Mouse (Mus musculus) stomach, postnatal 0 days (tissue): ENCODE measurements at regions not wholly inside any gene's neighbourhood (a gene's known extent, or its start where the extent isn't known, plus 50 kb on each side); places are given as distances from the start of the nearest gene placed in this dataset.
A peak's percentile ranks its signal among the peaks of the same experiment; 100 is the strongest.

Experiments
- ATAC-seq: fragments of 200-750 bp; cut with Nextera tagmentation; 2 replicates; pipeline ENCODE4 v1.8.0; 2017; ENCODE audit not compliant: low FRiP score, low TSS enrichment
- DNase-seq: peaks from one replicate; pipeline ENCODE4 v3.0.0-alpha.2; 2016; ENCODE audit warnings: low spot score
- H3K27ac ChIP-seq: fragments of 300-500 bp; sonication (generic); replicated peaks from 2 replicates; pipeline ENCODE4 v1.5.1; 2014; ENCODE audit warnings: mild to moderate bottlenecking, control low read depth
- H3K27me3 ChIP-seq: fragments of 300-500 bp; sonication (generic); 2 replicates; pipeline ENCODE4 v1.6.1; 2014; ENCODE audit warnings: low read length; ENCODE audit not compliant: control insufficient read depth, insufficient read depth
- H3K36me3 ChIP-seq: fragments of 300-500 bp; sonication (generic); 2 replicates; pipeline ENCODE4 v1.6.1; 2014; ENCODE audit warnings: low read length, mixed read lengths; ENCODE audit not compliant: control insufficient read depth, insufficient read depth
- H3K4me1 ChIP-seq: fragments of 300-500 bp; sonication (generic); replicated peaks from 2 replicates; pipeline ENCODE4 v1.6.1; 2014; ENCODE audit warnings: antibody characterized with exemption; ENCODE audit not compliant: control insufficient read depth, insufficient read depth
- H3K4me2 ChIP-seq: fragments of 300-500 bp; sonication (generic); replicated peaks from 2 replicates; pipeline ENCODE4 v1.6.1; 2014; ENCODE audit warnings: low read depth, mild to moderate bottlenecking, control low read depth, moderate library complexity
- H3K4me3 ChIP-seq: fragments of 300-500 bp; sonication (generic); 2 replicates; pipeline ENCODE4 v1.5.1; 2014; ENCODE audit warnings: low read depth, low read length, control low read depth
- H3K9ac ChIP-seq: fragments of 300-500 bp; sonication (generic); 2 replicates; pipeline ENCODE4 v1.6.1; 2014; ENCODE audit warnings: mild to moderate bottlenecking, low read length, control low read depth, mixed read lengths
- H3K9me3 ChIP-seq: fragments of 300-500 bp; sonication (generic); 2 replicates; pipeline ENCODE4 v1.6.1; 2016; ENCODE audit warnings: low read length; ENCODE audit not compliant: control insufficient read depth
- CTCF ChIP-seq: IDR thresholded peaks from 2 replicates; pipeline ENCODE4 v1.5.1; 2016; ENCODE audit warnings: antibody characterized with exemption, low read depth, mild to moderate bottlenecking, moderate library complexity
- EP300 ChIP-seq: optimal IDR thresholded peaks from 2 replicates; pipeline ENCODE3; 2016; ENCODE audit warnings: antibody characterized with exemption
- WGBS: fragments of 180-500 bp; shearing (Covaris S2); extraction: QIAGEN DNeasy Blood & Tissue Kit; methylation state at CpG from one replicate; pipeline ENCODE4 v1.1.7; 2014; 5-methylcytosine and 5-hydroxymethylcytosine counted together

GRCm38 (mm10) chr5:120322732-120323316 lies 108.7 kb upstream of the Lhx5 start:
- ATAC-seq (no peak), DNase-seq (no peak)
- TF ChIP-seq CTCF (no peak), EP300 (no peak)
- Histone ChIP-seq H3K36me3 (no peaks in the 10 kb centered on the region), H3K4me1 (no peaks in the 10 kb centered on the region), H3K27ac (no peak overlapping the region), H3K4me3 (no peak overlapping the region; the same call in 1 of the 2 replicates), H3K9ac (no peak overlapping the region), H3K9me3 (no peaks in the 10 kb centered on the region), H3K4me2 (no peak overlapping the region; the same call in 1 of the 2 replicates), H3K27me3 (no peaks in the 10 kb centered on the region)
- 25% methylated on average over 11 of the region's 12 CpGs for WGBS

DNA sequence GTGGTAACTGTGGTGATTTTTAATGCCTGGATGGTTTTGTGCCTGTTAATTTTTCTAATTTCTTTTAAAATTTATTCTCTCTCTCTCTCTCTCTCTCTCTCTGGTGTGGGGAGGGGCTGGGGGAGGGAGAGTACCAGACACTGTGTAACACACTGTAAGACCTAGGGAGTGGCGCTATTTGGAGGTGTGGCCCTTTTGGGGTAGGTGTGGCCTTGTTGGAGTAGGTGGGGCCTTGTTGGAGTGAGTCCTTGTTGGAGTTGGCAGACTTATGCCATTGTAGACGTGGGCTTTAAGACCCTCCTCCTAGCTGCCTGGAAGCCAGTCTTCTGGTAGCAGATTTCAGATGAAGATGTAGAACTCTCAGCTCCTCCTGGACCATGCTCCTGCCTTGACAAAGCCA lies 107.4 kb upstream of the Lhx5 start:
- Histone ChIP-seq H3K4me1 (no peaks in the 10 kb centered on the region), H3K9ac (no peak overlapping the region), H3K27ac (no peak overlapping the region), H3K4me2 (no peak overlapping the region), H3K4me3 (no peak overlapping the region), H3K27me3 (no peaks in the 10 kb centered on the region), H3K9me3 (no peaks in the 10 kb centered on the region), H3K36me3 (no peaks in the 10 kb centered on the region)
- TF ChIP-seq EP300, result no peak
- WGBS, result 71% methylated on average over 2 of the region's 2 CpGs
- ATAC-seq, result no peak
- no peak for DNase-seq

DNA sequence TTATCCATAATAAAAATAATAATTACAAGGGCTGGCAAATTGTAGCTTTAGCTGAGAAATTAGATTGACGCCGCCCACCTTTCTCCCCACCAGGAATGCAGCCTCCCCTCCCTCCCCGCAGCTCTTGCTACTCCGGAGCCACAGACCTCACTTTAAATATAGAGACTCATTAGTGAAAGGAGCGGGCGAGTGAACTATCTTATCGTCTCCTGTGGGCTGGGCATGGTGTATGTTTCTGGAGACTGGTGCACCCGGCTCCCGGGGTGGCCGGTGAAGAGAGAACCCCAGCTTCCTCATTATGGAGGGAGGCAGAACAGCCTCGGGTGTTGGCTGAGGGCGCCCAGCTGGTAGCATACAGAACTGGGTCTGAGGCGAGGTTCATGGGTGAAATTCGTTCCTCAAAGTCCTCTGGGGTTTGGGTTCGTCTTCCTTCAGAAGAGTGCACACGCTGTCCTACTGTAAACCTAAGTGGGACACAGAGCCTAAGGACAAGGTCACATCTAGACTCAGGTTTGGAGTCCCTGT lies 106.1 kb upstream of the Lhx5 start:
- H3K4me3 ChIP-seq, result no peak overlapping the region
- no peak overlapping the region for H3K27ac ChIP-seq
- no peak for TF ChIP-seq CTCF
- TF ChIP-seq EP300, result no peak
- no peak for ATAC-seq
- no peaks in the 10 kb centered on the region for H3K27me3 ChIP-seq
- DNase-seq, result no peak
- H3K36me3 ChIP-seq, result no peaks in the 10 kb centered on the region
- H3K4me2 ChIP-seq, result no peak overlapping the region
- no peak overlapping the region for H3K9ac ChIP-seq
- no peaks in the 10 kb centered on the region for H3K4me1 ChIP-seq
- 43% methylated on average over 16 of the region's 16 CpGs for WGBS
- no peaks in the 10 kb centered on the region for H3K9me3 ChIP-seq

GRCm38 (mm10) chr5:120332030-120332429 lies 99.5 kb upstream of the Lhx5 start:
- TF ChIP-seq CTCF, result no peak
- TF ChIP-seq EP300, result no peak
- Histone ChIP-seq H3K9me3 (no peaks in the 10 kb centered on the region), H3K4me1 (no peaks in the 10 kb centered on the region), H3K27ac (no peak overlapping the region), H3K36me3 (no peaks in the 10 kb centered on the region), H3K4me3 (no peak overlapping the region), H3K4me2 (no peak overlapping the region), H3K9ac (no peak overlapping the region), H3K27me3 (no peaks in the 10 kb centered on the region)
- peak; percentile 23 for DNase-seq
- no peak for ATAC-seq
- 60% methylated on average over 14 of the region's 14 CpGs for WGBS

- Histone ChIP-seq H3K27ac (no peak overlapping the region), H3K4me3 (no peak overlapping the region), H3K36me3 (no peaks in the 10 kb centered on the region), H3K9me3 (no peaks in the 10 kb centered on the region), H3K9ac (no peak overlapping the region), H3K4me2 (no peak overlapping the region), H3K27me3 (no peaks in the 10 kb centered on the region), H3K4me1 (no peaks in the 10 kb centered on the region)
- DNase-seq (no peak), ATAC-seq (no peak)
- no peak for TF ChIP-seq EP300
- TF ChIP-seq CTCF, result no peak
- WGBS, result 78% methylated on average over 2 of the region's 2 CpGs
These were observed 92.3 kb upstream of the Lhx5 start for GRCm38 (mm10) chr5:120339162-120339561.

- Histone ChIP-seq H3K4me3 (no peak overlapping the region), H3K36me3 (no peaks in the 10 kb centered on the region), H3K27ac (no peak overlapping the region), H3K4me2 (no peak overlapping the region), H3K9ac (no peak overlapping the region), H3K9me3 (no peaks in the 10 kb centered on the region), H3K4me1 (no peaks in the 10 kb centered on the region), H3K27me3 (no peaks in the 10 kb centered on the region)
- 23% methylated on average over 3 of the region's 3 CpGs for WGBS
- TF ChIP-seq CTCF (no peak), EP300 (no peak)
- DNase-seq (no peak), ATAC-seq (no peak)
These were observed 90.7 kb upstream of the Lhx5 start for GRCm38 (mm10) chr5:120340696-120341231.
